Mouse (Mus musculus) embryonic facial prominence, embryonic 12.5 days (tissue): Measurements from ENCODE around the gene Hivep3. TPM values are rescaled to one million over a fixed set of nuclear protein-coding genes. Genes with fewer than 3 reads are reported as not detected.
A peak's percentile ranks its signal among the peaks of the same experiment; 100 is the strongest.

Experiments used
- ATAC-seq: fragments of 200-750 bp; cut with Nextera tagmentation; 2 replicates; pipeline ENCODE4 v1.8.0; 2017; ENCODE audit not compliant: insufficient number of reproducible peaks, insufficient read depth, low FRiP score, low TSS enrichment
- H3K27ac ChIP-seq: fragments of 300-500 bp; sonication (generic); 2 replicates; pipeline ENCODE4 v1.5.1; 2016; ENCODE audit warnings: mild to moderate bottlenecking
- H3K27me3 ChIP-seq: fragments of 300-500 bp; sonication (generic); 2 replicates; pipeline ENCODE4 v1.6.1; 2016; ENCODE audit warnings: mild to moderate bottlenecking, moderate library complexity
- H3K36me3 ChIP-seq: fragments of 300-500 bp; sonication (generic); 2 replicates; pipeline ENCODE4 v1.6.1; 2016; ENCODE audit warnings: mild to moderate bottlenecking
- H3K4me1 ChIP-seq: fragments of 300-500 bp; sonication (generic); 2 replicates; pipeline ENCODE4 v1.6.1; 2016
- H3K4me2 ChIP-seq: fragments of 300-500 bp; sonication (generic); replicated peaks from 2 replicates; pipeline ENCODE4 v1.6.1; 2016; ENCODE audit warnings: mild to moderate bottlenecking, moderate library complexity
- H3K4me3 ChIP-seq: fragments of 300-500 bp; sonication (generic); 2 replicates; pipeline ENCODE4 v1.5.1; 2016; ENCODE audit warnings: mild to moderate bottlenecking
- H3K9ac ChIP-seq: fragments of 300-500 bp; sonication (generic); 2 replicates; pipeline ENCODE4 v1.6.1; 2016; ENCODE audit warnings: mild to moderate bottlenecking, moderate library complexity
- H3K9me3 ChIP-seq: fragments of 300-500 bp; sonication (generic); 2 replicates; pipeline ENCODE4 v1.6.1; 2016; ENCODE audit warnings: mild to moderate bottlenecking, moderate library complexity
- WGBS: fragments of 180-500 bp; shearing (Covaris S2); methylation state at CpG from one replicate; pipeline ENCODE4 v1.1.7; 2016; 5-methylcytosine and 5-hydroxymethylcytosine counted together
- polyA plus RNA-seq: library from polyadenylated mRNA; unstranded; fragments of >200 nt; fragmentation: Nextera tagmentation; extraction: Ambion mirVana; gene quantifications from 2 replicates; pipeline ENCODE4 v1.2.1, GENCODE M21; 2016

Hivep3 gene
- polyA plus RNA-seq, 1 experiment from 2014 or later, result 3.2 TPM

- H3K4me3 ChIP-seq, result no peak overlapping the region
- H3K9ac ChIP-seq, result no peak overlapping the region
Measured at GRCm38 (mm10) chr4:119961164-119961563, 227.6 kb downstream of the Hivep3 start.

GRCm38 (mm10) chr4:119962066-119962465 is 228.5 kb downstream of the Hivep3 start:
- H3K27me3 ChIP-seq, result no peaks in the 10 kb centered on the region
- no peak overlapping the region for H3K27ac ChIP-seq
- 80% methylated on average over 5 of the region's 5 CpGs for WGBS
- no peak for ATAC-seq
- H3K4me3 ChIP-seq, result no peak overlapping the region
- peaks cover 15% of the 10 kb centered on the region for H3K4me1 ChIP-seq
- no peak overlapping the region for H3K4me2 ChIP-seq
- no peak overlapping the region for H3K9ac ChIP-seq
- H3K9me3 ChIP-seq, result no peaks in the 10 kb centered on the region
- no peaks in the 10 kb centered on the region for H3K36me3 ChIP-seq

More at GRCm38 (mm10) chr4:119961164-119961563, 227.6 kb downstream of the Hivep3 start:
- Histone ChIP-seq H3K27ac (no peak overlapping the region), H3K4me1 (peaks cover 6% of the 10 kb centered on the region; the same call in 1 of the 2 replicates), H3K9me3 (no peaks in the 10 kb centered on the region), H3K27me3 (no peaks in the 10 kb centered on the region), H3K36me3 (no peaks in the 10 kb centered on the region), H3K4me2 (no peak overlapping the region)
- WGBS, result 79% methylated on average over 5 of the region's 5 CpGs
- ATAC-seq, result no peak

GRCm38 (mm10) chr4:119966105-119967072 is 232.8 kb downstream of the Hivep3 start:
- no peaks in the 10 kb centered on the region for H3K36me3 ChIP-seq
- peaks cover 25% of the 10 kb centered on the region for H3K4me1 ChIP-seq
- 50% methylated on average over 20 of the region's 20 CpGs for WGBS
- no peaks in the 10 kb centered on the region for H3K9me3 ChIP-seq
- no peak overlapping the region for H3K4me3 ChIP-seq
- H3K4me2 ChIP-seq, result no peak overlapping the region
- H3K27me3 ChIP-seq, result no peaks in the 10 kb centered on the region
- H3K9ac ChIP-seq, result no peak overlapping the region
- no peak overlapping the region for H3K27ac ChIP-seq
- ATAC-seq, result no peak

- Histone ChIP-seq H3K4me3 (no peak overlapping the region), H3K4me1 (peaks cover 25% of the 10 kb centered on the region), H3K27ac (no peak overlapping the region), H3K9me3 (no peaks in the 10 kb centered on the region), H3K4me2 (no peak overlapping the region), H3K27me3 (no peaks in the 10 kb centered on the region), H3K36me3 (no peaks in the 10 kb centered on the region), H3K9ac (no peak overlapping the region)
- ATAC-seq, result no peak
- 40% methylated on average over 5 of the region's 5 CpGs for WGBS
Measured at GRCm38 (mm10) chr4:119967073-119967608, 233.6 kb downstream of the Hivep3 start.

DNA sequence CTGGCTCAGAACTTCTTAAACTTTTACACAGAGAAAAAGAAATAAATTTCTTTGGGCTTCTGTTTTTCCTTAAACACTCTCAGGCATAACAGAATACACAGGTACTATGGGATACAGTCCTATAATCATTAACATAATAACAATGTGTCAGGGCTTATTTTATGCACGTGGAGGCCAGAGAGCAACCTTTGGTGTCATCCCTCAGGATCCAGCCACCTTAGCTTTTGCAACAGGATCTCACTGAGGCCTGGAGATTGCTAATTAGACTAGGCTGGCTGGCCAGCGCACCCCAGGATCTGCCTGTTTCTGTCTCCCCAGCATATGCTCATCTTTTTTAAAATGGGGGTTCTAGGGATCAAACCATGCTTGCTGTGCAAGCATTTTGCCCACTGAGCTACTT is 234.1 kb downstream of the Hivep3 start:
- Histone ChIP-seq H3K27ac (no peak overlapping the region), H3K4me3 (no peak overlapping the region), H3K36me3 (no peaks in the 10 kb centered on the region), H3K4me1 (peaks cover 25% of the 10 kb centered on the region), H3K9me3 (no peaks in the 10 kb centered on the region), H3K9ac (no peak overlapping the region), H3K27me3 (no peaks in the 10 kb centered on the region), H3K4me2 (no peak overlapping the region)
- ATAC-seq, result no peak
- 63% methylated on average over 2 of the region's 2 CpGs for WGBS

DNA sequence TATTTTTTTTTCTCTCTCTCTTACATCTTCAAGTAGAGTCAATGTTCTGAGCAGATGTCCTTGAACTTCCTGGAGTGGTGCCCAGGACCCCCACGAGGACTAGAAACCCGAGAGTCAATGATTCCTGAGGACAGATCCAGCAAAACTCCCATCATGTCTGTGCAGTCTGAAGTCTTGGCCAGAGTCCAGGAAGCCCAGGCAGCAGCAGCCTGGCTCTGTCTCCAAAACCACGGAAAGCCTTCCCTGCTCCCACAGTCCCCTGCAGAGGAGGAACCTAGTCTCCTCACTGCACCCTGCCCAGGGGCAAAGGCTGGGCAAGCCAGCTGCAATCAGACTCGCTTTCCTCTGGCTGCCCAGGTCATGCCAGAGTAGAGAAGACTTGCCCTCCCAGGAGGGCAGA is 234.5 kb downstream of the Hivep3 start:
- peak overlapping the region; percentile 50; the same call in 1 of the 2 replicates for H3K27ac ChIP-seq
- peak; percentile 59; the same call in 1 of the 2 replicates for ATAC-seq

GRCm38 (mm10) chr4:119968887-119969286 is 235.3 kb downstream of the Hivep3 start:
- no peaks in the 10 kb centered on the region for H3K36me3 ChIP-seq
- H3K4me2 ChIP-seq, result no peak overlapping the region
- WGBS, result 80% methylated on average over 2 of the region's 2 CpGs
- H3K27me3 ChIP-seq, result 0 out of 2 replicates have a peak, but pooled peaks cover under 1% of the 10 kb centered on the region
- no peak overlapping the region for H3K9ac ChIP-seq
- H3K4me1 ChIP-seq, result peaks cover 25% of the 10 kb centered on the region
- H3K27ac ChIP-seq, result no peak overlapping the region
- ATAC-seq, result no peak
- no peak overlapping the region for H3K4me3 ChIP-seq
- H3K9me3 ChIP-seq, result no peaks in the 10 kb centered on the region

More for the DNA sequence above, 234.5 kb downstream of the Hivep3 start:
- no peaks in the 10 kb centered on the region for H3K9me3 ChIP-seq
- no peak overlapping the region for H3K4me3 ChIP-seq
- WGBS, result 14% methylated on average over 4 of the region's 4 CpGs
- no peaks in the 10 kb centered on the region for H3K36me3 ChIP-seq
- H3K4me1 ChIP-seq, result peaks cover 25% of the 10 kb centered on the region
- H3K4me2 ChIP-seq, result no peak overlapping the region
- H3K9ac ChIP-seq, result no peak overlapping the region
- no peaks in the 10 kb centered on the region for H3K27me3 ChIP-seq

DNA sequence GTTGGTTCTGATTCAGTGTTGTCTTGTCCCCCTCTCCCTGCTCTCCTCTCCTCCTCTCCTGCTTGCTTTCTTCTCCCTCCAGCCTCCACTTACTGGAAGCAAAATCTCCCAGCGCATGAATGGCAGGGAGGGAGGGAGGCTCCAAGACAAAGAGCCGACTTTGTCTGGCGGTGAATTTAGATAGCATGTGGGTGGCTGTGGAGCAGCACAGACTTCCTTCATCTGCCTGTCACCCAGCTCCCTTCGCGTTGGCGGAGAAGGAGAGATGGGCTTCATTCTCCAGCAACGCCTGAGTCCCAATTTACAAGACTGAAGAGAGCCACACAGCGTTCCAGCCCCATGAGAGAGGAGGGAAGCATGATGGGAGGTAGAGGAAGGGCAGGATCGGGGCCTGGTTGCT is 236.6 kb downstream of the Hivep3 start:
- Histone ChIP-seq H3K4me2 (no peak overlapping the region), H3K4me1 (peaks cover 25% of the 10 kb centered on the region), H3K9me3 (no peaks in the 10 kb centered on the region), H3K36me3 (no peaks in the 10 kb centered on the region), H3K4me3 (no peak overlapping the region), H3K9ac (no peak overlapping the region), H3K27ac (no peak overlapping the region), H3K27me3 (0 out of 2 replicates have a peak, but pooled peaks cover 3% of the 10 kb centered on the region)
- ATAC-seq, result no peak
- WGBS, result 48% methylated on average over 9 of the region's 9 CpGs

DNA sequence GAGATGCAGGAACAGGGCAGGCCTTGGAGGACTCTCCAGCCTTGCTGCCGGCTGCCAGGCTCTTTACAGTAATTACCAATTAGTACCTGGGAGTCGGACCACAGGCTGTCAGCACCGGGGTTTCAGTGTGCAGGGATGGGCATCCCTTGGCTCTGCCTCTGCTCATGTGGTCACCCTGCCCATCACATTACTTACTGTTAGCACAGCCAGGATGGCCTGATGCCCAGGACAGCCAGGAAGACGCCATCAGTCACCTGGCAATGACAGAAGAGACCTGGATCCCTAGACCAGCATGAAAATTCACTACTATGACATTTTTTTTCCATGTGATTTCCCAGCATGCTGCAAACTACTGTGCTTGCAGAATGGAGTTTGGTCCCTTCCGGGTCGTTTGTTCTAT is 238.8 kb downstream of the Hivep3 start:
- Histone ChIP-seq H3K4me3 (no peak overlapping the region), H3K27ac (no peak overlapping the region), H3K9ac (no peak overlapping the region), H3K27me3 (0 out of 2 replicates have a peak, but pooled peaks cover 3% of the 10 kb centered on the region), H3K9me3 (no peaks in the 10 kb centered on the region), H3K36me3 (no peaks in the 10 kb centered on the region), H3K4me1 (peaks cover 11% of the 10 kb centered on the region), H3K4me2 (no peak overlapping the region)
- WGBS, result 60% methylated on average over 6 of the region's 6 CpGs
- no peak for ATAC-seq

GRCm38 (mm10) chr4:119973729-119974605 is 240.4 kb downstream of the Hivep3 start:
- ATAC-seq, result no peak
- H3K27me3 ChIP-seq, result 0 out of 2 replicates have a peak, but pooled peaks cover 3% of the 10 kb centered on the region
- no peak overlapping the region for H3K4me2 ChIP-seq
- no peaks in the 10 kb centered on the region for H3K36me3 ChIP-seq
- no peak overlapping the region for H3K27ac ChIP-seq
- no peaks in the 10 kb centered on the region for H3K9me3 ChIP-seq
- WGBS, result 82% methylated on average over 9 of the region's 9 CpGs
- H3K4me1 ChIP-seq, result no peaks in the 10 kb centered on the region
- H3K9ac ChIP-seq, result no peak overlapping the region
- H3K4me3 ChIP-seq, result no peak overlapping the region

- WGBS, result 82% methylated on average over 10 of the region's 10 CpGs
- ATAC-seq, result no peak
- Histone ChIP-seq H3K9ac (no peak overlapping the region), H3K4me2 (no peak overlapping the region), H3K9me3 (no peaks in the 10 kb centered on the region), H3K4me3 (no peak overlapping the region), H3K27me3 (0 out of 2 replicates have a peak, but pooled peaks cover 3% of the 10 kb centered on the region), H3K36me3 (no peaks in the 10 kb centered on the region), H3K27ac (no peak overlapping the region), H3K4me1 (no peaks in the 10 kb centered on the region)
Measured at GRCm38 (mm10) chr4:119975242-119975641, 241.7 kb downstream of the Hivep3 start.
